Mouse (Mus musculus) midbrain, embryonic 11.5 days (tissue): ENCODE data around the gene Fbxw5. TPM values are rescaled to one million over a fixed set of nuclear protein-coding genes. Genes with fewer than 3 reads are reported as not detected.

ENCODE experiments used
- ATAC-seq: fragments of 200-750 bp; cut with Nextera tagmentation; 2 replicates; pipeline ENCODE4 v1.8.0; 2017; ENCODE audit warnings: moderate TSS enrichment, moderate library complexity; ENCODE audit not compliant: low FRiP score
- DNase-seq: peaks from one replicate; pipeline ENCODE4 v3.0.0; 2015; ENCODE audit warnings: low spot score; ENCODE audit errors: missing footprints
- H3K27ac ChIP-seq: fragments of 300-500 bp; sonication (generic); 2 replicates; pipeline ENCODE4 v1.5.1; 2014; ENCODE audit warnings: low read depth, low read length
- H3K27me3 ChIP-seq: fragments of 300-500 bp; sonication (generic); 2 replicates; pipeline ENCODE4 v1.6.1; 2014; ENCODE audit warnings: mild to moderate bottlenecking, low read length, moderate library complexity, mixed read lengths; ENCODE audit not compliant: control insufficient read depth, insufficient read depth
- H3K36me3 ChIP-seq: fragments of 300-500 bp; sonication (generic); 2 replicates; pipeline ENCODE4 v1.6.1; 2014; ENCODE audit warnings: mild to moderate bottlenecking, low read length, moderate library complexity, mixed read lengths; ENCODE audit not compliant: control insufficient read depth, insufficient read depth
- H3K4me1 ChIP-seq: fragments of 300-500 bp; sonication (generic); 2 replicates; pipeline ENCODE4 v1.6.1; 2014; ENCODE audit warnings: low read length; ENCODE audit not compliant: control insufficient read depth, insufficient read depth
- H3K4me2 ChIP-seq: fragments of 300-500 bp; sonication (generic); 2 replicates; pipeline ENCODE4 v1.6.1; 2014; ENCODE audit warnings: mild to moderate bottlenecking, moderate library complexity
- H3K4me3 ChIP-seq: fragments of 300-500 bp; sonication (generic); 2 replicates; pipeline ENCODE4 v1.5.1; 2014; ENCODE audit warnings: low read depth, low read length
- H3K9ac ChIP-seq: fragments of 300-500 bp; sonication (generic); 2 replicates; pipeline ENCODE4 v1.6.1; 2014; ENCODE audit warnings: low read length
- H3K9me3 ChIP-seq: fragments of 300-500 bp; sonication (generic); 2 replicates; pipeline ENCODE4 v1.6.1; 2016; ENCODE audit warnings: low read length; ENCODE audit not compliant: control insufficient read depth
- WGBS: fragments of 180-500 bp; shearing (Covaris S2); extraction: QIAGEN DNeasy Blood & Tissue Kit; methylation state at CpG from one replicate; pipeline ENCODE4 v1.1.7; 2014; 5-methylcytosine and 5-hydroxymethylcytosine counted together
- polyA plus RNA-seq: library from polyadenylated mRNA; unstranded; fragments of >200 nt; fragmentation: Nextera tagmentation; extraction: Ambion mirVana; gene quantifications from 2 replicates; pipeline ENCODE4 v1.2.1, GENCODE M21; 2014

The Fbxw5 gene
- polyA plus RNA-seq, 1 experiment from 2014 or later = 66.4 TPM

DNA sequence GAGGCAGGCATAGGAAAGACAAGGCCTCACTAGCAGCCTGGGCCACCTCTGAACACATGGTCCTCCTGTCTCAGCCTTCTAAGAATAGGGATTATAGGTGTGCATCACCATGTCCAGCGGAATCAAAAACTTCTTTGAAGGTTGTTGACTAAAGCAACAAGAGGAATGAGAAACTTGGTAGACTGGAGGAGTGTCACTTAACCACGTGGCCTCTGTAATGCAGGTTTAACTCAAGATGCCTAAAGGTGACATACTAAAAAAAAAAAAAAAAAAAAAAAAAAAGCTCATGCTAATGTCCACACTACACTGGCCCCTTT is 34.3 kb downstream of the Fbxw5 start:
- no peaks in the 10 kb centered on the region for H3K9me3 ChIP-seq
- H3K27me3 ChIP-seq = no peaks in the 10 kb centered on the region
- ATAC-seq = no peak
- no peak overlapping the region for H3K4me3 ChIP-seq
- no peak overlapping the region for H3K4me2 ChIP-seq
- DNase-seq = no peak
- no peaks in the 10 kb centered on the region for H3K4me1 ChIP-seq
- peaks cover 6% of the 10 kb centered on the region; the same call in 1 of the 2 replicates for H3K36me3 ChIP-seq
- H3K9ac ChIP-seq = no peak overlapping the region
- 90% methylated on average over 2 of the region's 2 CpGs for WGBS
- H3K27ac ChIP-seq = no peak overlapping the region

DNA sequence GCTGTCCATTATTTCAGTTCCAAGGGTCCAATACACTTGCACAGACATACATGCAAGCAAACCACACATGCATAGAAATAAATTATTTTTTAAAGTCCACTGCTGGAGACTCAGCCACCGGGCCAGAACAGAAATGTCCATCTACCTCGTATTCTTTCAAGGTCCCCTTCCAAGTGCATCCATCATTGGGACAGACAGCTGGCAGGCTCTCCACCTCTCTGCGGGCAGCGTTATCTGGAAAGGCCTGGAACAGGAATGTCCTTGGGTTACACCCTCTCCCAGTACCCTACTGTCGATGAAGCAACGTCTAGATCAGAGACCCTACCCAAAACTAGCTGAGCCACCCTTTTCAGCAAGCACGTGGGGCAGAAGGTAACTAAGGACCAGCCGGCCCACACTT is 36.0 kb downstream of the Fbxw5 start:
- no peak for DNase-seq
- no peak overlapping the region for H3K9ac ChIP-seq
- 91% methylated on average over 8 of the region's 8 CpGs for WGBS
- no peaks in the 10 kb centered on the region for H3K27me3 ChIP-seq
- no peak for ATAC-seq
- no peaks in the 10 kb centered on the region for H3K4me1 ChIP-seq
- no peaks in the 10 kb centered on the region for H3K9me3 ChIP-seq
- H3K27ac ChIP-seq = no peak overlapping the region
- H3K36me3 ChIP-seq = no peaks in the 10 kb centered on the region; the same call in 1 of the 2 replicates
- no peak overlapping the region for H3K4me3 ChIP-seq
- H3K4me2 ChIP-seq = no peak overlapping the region

DNA sequence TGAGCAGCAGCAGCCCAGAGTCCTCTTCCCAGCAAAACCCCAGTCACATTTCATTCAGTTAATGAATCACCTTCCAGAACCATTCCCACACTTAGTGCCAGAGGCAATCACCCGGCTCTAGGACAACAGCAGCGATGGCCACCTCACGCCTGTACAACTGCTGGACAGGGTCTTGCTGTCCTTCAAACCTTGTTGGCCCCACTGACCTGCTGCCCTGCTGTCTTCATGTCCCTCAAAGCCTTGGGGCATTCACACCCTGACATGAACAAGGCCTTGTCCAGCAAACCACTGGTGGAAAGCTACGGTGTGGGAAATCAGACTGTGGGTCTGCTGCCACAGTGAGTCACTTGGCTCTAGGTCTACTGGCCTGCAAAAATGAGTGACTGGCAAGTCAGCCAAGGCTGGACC is 40.0 kb downstream of the Fbxw5 start:
- ATAC-seq (no peak), DNase-seq (no peak)
- H3K36me3 ChIP-seq = no peaks in the 10 kb centered on the region; the same call in 1 of the 2 replicates
- H3K27ac ChIP-seq = no peak overlapping the region
- WGBS = 94% methylated on average over 4 of the region's 4 CpGs
- H3K4me2 ChIP-seq = no peak overlapping the region
- no peaks in the 10 kb centered on the region for H3K27me3 ChIP-seq
- H3K9ac ChIP-seq = no peak overlapping the region
- H3K4me3 ChIP-seq = no peak overlapping the region
- no peaks in the 10 kb centered on the region for H3K9me3 ChIP-seq
- H3K4me1 ChIP-seq = no peaks in the 10 kb centered on the region

DNA sequence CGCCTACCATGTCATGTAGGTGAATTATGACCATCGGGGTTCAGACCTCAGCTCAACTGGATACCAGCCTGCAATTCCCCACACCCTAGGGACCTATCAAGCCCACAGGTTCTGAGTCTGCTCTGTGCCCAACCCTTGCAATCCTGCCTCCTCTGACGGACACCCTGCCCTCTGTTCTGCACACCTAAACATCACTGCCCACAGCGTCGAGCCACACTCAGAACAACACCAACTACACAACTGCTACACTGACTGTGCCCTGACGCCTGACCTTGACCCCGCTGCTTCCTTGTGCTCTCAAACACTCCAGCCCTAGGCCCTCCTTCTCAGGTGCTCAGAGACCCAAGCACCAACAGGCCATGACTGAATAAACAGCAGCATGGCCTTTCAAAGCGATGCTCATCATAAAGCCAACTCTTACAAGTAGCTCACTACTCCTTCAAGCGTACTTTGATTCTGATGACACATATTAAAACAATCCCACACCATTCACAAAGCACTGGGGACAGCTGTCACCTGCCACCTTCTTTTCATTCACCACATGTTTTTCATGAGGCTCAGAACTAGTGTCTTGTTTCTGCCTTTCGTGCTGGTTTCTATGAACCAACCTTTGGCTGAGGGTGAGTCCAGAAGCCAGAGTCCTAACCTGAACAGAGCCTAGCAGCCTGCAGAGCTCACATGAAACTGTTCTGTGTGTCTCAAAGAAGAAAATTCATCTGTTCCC is 41.3 kb downstream of the Fbxw5 start:
- H3K9ac ChIP-seq = no peak overlapping the region
- DNase-seq (no peak), ATAC-seq (no peak)
- no peaks in the 10 kb centered on the region for H3K9me3 ChIP-seq
- no peak overlapping the region for H3K4me3 ChIP-seq
- no peak overlapping the region for H3K4me2 ChIP-seq
- H3K27ac ChIP-seq = no peak overlapping the region
- no peaks in the 10 kb centered on the region for H3K36me3 ChIP-seq
- 89% methylated on average over 10 of the region's 10 CpGs for WGBS
- H3K27me3 ChIP-seq = no peaks in the 10 kb centered on the region
- H3K4me1 ChIP-seq = peaks cover 5% of the 10 kb centered on the region

DNA sequence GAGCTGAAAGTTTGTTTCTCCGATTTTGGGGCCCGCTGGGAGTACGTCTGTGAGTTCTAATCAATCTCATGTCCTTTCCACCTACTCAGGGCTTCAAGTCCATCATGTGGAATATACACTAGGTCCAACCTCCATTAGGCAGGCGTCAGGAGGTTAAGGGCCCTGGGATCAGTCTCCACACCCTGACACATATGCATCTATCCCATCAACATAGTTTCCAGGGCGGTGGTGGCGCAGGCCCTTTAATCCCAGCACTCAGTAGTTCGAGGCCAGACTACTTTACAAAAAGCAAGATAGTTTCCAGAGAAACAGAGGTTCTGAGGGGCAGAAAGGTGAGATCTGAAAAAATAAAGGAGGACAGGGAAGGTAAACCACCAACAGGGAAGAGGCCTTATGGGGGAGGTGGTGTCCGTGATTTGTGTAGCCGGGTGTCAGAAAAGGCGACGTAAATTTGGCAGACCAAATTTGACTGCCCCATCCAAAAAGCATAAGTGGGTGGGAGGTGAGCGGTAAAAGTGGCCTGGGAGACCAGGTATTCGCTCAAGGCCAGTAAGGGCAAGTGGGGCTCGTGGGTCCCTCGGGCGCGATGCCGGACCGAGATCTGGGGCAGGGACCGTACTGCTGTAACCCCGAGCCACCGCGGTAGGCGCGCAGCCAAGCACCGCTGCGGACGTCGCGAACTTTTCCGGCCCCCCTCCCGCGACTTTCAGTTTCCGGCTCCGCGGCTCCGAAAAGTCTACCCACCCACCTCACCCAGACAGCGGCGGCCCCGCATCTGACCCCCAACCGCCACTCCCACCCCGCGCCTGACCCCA is 45.7 kb downstream of the Fbxw5 start:
- DNase-seq = no peak
- peak; percentile 78 for ATAC-seq
- Histone ChIP-seq H3K4me1 (peaks cover 8% of the 10 kb centered on the region), H3K9ac (peak overlapping the region; percentile 70), H3K36me3 (no peaks in the 10 kb centered on the region), H3K9me3 (no peaks in the 10 kb centered on the region), H3K4me3 (peak overlapping the region; percentile 71), H3K4me2 (peak overlapping the region; percentile 53), H3K27me3 (no peaks in the 10 kb centered on the region), H3K27ac (peak overlapping the region; percentile 20; the same call in 1 of the 2 replicates)
- 9% methylated on average over 35 of the region's 43 CpGs for WGBS

DNA sequence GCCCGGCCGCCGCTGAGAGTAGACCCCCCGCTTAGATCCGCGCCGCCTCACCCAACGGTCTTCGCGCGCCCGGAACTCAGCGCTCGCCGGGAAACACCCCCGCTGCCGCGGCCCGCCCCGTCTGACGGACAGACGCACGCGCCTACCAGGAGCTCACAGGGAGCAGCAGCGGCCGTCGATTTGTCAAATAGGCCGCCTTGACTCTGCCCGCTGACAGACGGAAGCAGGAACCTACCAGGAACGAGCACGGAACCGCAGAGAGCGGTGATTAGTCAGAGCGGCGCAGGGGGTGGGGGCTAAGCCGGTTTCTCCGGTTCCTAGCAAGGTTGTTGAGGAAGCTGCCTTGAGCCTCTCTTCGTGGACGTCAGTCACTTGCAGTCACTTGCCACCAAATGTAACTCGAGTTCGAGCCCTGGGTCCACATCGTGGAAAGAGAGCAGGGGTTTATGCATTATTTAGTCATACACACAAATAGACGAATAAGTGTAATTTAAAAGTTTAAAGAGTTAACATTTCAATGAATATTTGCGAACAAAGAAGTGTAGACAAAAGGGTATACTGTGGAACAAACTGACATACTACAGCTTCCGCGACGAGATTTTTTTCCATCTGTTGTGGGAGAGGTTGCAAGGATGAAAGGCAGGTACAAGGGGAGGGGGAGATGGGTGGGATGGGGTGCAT is 46.4 kb downstream of the Fbxw5 start, which contains the start of gene Traf2:
Gene Traf2 (minus strand): TSS at position 130 of the 681 bp plus-strand sequence.
- Histone ChIP-seq H3K27ac (peak within 1 kb of the TSS; percentile 20; the same call in 1 of the 2 replicates), H3K4me2 (peak within 1 kb of the TSS; percentile 53), H3K9me3 (no peaks in the 10 kb centered on the region), H3K9ac (peak within 1 kb of the TSS; percentile 70), H3K27me3 (no peaks in the 10 kb centered on the region), H3K36me3 (no peaks in the 10 kb centered on the region), H3K4me1 (peaks cover 8% of the 10 kb centered on the region), H3K4me3 (peak within 1 kb of the TSS; percentile 71)
- ATAC-seq (peak; percentile 99), DNase-seq (peak; percentile 99)
- whole genome bisulfite sequencing = 3% methylated on average over 48 of the region's 48 CpGs

DNA sequence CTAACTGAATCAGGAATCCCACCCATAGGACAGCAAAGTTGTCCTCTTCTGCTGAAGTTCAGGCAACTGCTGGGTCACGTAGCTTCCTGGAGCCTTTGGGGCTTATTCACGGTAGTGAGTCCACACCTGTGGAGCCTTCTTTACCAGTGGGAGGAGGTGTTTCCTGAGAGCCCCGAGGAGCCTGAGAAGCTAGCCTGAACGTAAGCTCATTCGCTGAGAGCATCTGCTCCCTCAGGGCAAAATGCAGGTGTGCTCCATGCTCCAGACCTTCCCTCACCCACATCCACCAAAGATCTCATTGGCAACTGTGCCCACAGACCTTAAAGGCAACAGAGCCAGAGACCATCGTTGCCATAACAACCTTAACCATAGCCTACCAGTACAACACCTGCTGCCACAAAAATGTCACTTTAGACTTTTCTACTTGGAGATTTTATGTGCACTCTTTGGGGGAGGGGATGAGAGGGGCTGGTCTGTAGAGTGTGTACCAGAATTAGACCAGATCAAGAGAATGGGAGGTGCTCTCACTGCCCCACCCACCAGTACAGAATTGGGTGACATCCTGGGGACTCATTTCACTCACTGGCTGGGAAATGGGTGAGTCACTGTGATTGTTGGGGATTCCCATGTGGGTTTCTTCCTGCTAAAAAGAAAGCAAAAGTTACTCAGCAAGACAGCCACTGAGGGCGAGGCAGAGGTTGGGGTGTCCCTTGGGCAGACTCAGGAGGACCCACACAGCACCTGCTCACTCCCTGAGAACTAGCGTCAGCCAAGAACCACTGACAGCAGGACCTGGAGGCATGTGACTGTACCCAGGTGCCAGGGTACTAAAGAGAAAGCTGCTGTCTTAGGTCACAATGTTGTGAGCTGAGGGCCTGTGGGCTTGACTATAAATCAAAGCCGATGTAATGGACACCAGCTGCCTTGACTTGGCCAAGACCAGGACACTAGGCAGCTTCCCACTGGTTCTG is 48.8 kb downstream of the Fbxw5 start:
- DNase-seq (peak; percentile 35), ATAC-seq (no peak)
- no peak overlapping the region for H3K4me2 ChIP-seq
- H3K9me3 ChIP-seq = no peaks in the 10 kb centered on the region
- 75% methylated on average over 9 of the region's 9 CpGs for WGBS
- H3K4me1 ChIP-seq = peaks cover 8% of the 10 kb centered on the region
- H3K9ac ChIP-seq = no peak overlapping the region
- no peak overlapping the region for H3K4me3 ChIP-seq
- H3K36me3 ChIP-seq = no peaks in the 10 kb centered on the region
- H3K27ac ChIP-seq = no peak overlapping the region
- H3K27me3 ChIP-seq = no peaks in the 10 kb centered on the region

DNA sequence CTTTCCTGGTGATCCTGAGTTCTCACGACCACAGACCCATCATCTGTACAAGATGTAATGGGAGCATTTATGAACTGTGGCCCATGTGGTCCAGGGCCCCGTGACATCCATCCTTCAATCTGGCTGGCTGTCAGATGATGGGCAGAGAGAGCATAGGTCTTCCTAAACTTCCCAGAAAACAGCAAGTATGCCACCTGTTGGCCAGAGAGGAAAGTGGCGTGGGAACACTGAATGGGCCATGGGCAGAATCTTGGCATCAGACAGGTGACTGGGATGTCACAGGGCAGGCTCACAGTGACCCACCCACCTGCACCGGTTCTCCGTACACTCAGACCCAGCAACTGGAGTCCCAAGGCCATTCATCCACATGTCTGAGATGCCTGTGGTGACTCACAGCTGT is 50.6 kb downstream of the Fbxw5 start:
- H3K4me3 ChIP-seq = no peak overlapping the region
- no peaks in the 10 kb centered on the region for H3K9me3 ChIP-seq
- H3K9ac ChIP-seq = no peak overlapping the region
- peak; percentile 89 for DNase-seq
- H3K4me2 ChIP-seq = no peak overlapping the region
- no peaks in the 10 kb centered on the region for H3K36me3 ChIP-seq
- peaks cover 3% of the 10 kb centered on the region for H3K4me1 ChIP-seq
- H3K27ac ChIP-seq = no peak overlapping the region
- H3K27me3 ChIP-seq = no peaks in the 10 kb centered on the region
- ATAC-seq = no peak
- 45% methylated on average over 5 of the region's 5 CpGs for WGBS
